Mouse (Mus musculus) bone marrow macrophage, adult 2 months (primary cell): Measurements from ENCODE around the gene Ahcy.

Source experiments
- CTCF ChIP-seq: IDR thresholded peaks from 2 replicates; pipeline ENCODE4 v1.5.1; 2012; ENCODE audit warnings: low read depth, mild to moderate bottlenecking, low read length, moderate library complexity
- POLR2A ChIP-seq: IDR thresholded peaks from 2 replicates; pipeline ENCODE4 v1.6.1; 2012; ENCODE audit warnings: mild to moderate bottlenecking, low read depth, low read length, borderline replicate concordance

DNA sequence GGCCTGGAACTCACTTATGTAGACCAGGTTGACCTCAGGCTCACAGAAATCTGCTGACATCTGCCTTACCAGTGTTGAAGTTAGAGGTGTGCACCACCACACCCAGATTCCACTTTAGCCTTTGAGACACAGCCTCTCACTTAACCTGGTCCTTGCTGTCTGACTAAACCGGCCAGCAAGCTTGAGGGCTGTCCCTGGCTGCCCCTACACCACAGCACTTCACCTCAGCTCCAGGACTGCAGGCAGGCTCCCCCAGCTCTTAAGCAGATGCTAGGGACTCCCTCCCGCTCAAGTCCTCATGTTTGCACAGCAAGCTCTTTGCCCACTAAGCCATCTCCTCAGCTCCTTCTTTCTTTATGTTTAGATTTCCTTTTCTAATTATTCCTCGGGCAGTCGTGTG is 34.3 kb downstream of the Ahcy start:
- TF ChIP-seq CTCF (no peak), POLR2A (no peak)
